Mouse (Mus musculus) lung, embryonic 14.5 days (tissue): ENCODE measurements around the gene 4930556J24Rik. TPM values are rescaled to one million over a fixed set of nuclear protein-coding genes. Genes with fewer than 3 reads are reported as not detected.
"Not testable (repeated sequence)": the region's sequence is repeated elsewhere in the genome, so short reads cannot be mapped to it uniquely, and the experiment has no call there.

ENCODE experiments used
- ATAC-seq: fragments of 200-750 bp; cut with Nextera tagmentation; 2 replicates; pipeline ENCODE4 v1.8.0; 2017; ENCODE audit warnings: mild to moderate bottlenecking, moderate TSS enrichment, moderate library complexity; ENCODE audit not compliant: insufficient read depth
- DNase-seq: peaks from one replicate; pipeline ENCODE4 v3.0.0-alpha.2; 2015
- H3K27ac ChIP-seq: fragments of 300-500 bp; sonication (generic); 2 replicates; pipeline ENCODE4 v1.5.1; 2014; ENCODE audit warnings: low read depth, mild to moderate bottlenecking, moderate library complexity
- H3K27me3 ChIP-seq: fragments of 300-500 bp; sonication (generic); 2 replicates; pipeline ENCODE4 v1.6.1; 2014; ENCODE audit warnings: low read length, control low read depth; ENCODE audit not compliant: insufficient read depth
- H3K36me3 ChIP-seq: fragments of 300-500 bp; sonication (generic); 2 replicates; pipeline ENCODE4 v1.6.1; 2014; ENCODE audit warnings: control low read depth; ENCODE audit not compliant: insufficient read depth
- H3K4me1 ChIP-seq: fragments of 300-500 bp; sonication (generic); 2 replicates; pipeline ENCODE4 v1.6.1; 2014; ENCODE audit warnings: antibody characterized with exemption, control low read depth; ENCODE audit not compliant: insufficient read depth
- H3K4me2 ChIP-seq: fragments of 300-500 bp; sonication (generic); 2 replicates; pipeline ENCODE4 v1.6.1; 2014; ENCODE audit warnings: mild to moderate bottlenecking
- H3K4me3 ChIP-seq: fragments of 300-500 bp; sonication (generic); 2 replicates; pipeline ENCODE4 v1.5.1; 2014; ENCODE audit warnings: low read depth, low read length
- H3K9ac ChIP-seq: fragments of 300-500 bp; sonication (generic); 2 replicates; pipeline ENCODE4 v1.6.1; 2014
- H3K9me3 ChIP-seq: fragments of 300-500 bp; sonication (generic); 2 replicates; pipeline ENCODE4 v1.6.1; 2016; ENCODE audit warnings: low read depth, low read length, control low read depth
- CTCF ChIP-seq: IDR thresholded peaks from 2 replicates; pipeline ENCODE4 v1.5.1; 2016; ENCODE audit warnings: antibody characterized with exemption, low read depth
- whole genome bisulfite sequencing: fragments of 180-500 bp; shearing (Covaris S2); extraction: QIAGEN DNeasy Blood & Tissue Kit; methylation state at CpG from one replicate; pipeline ENCODE4 v1.1.7; 2014; 5-methylcytosine and 5-hydroxymethylcytosine counted together
- polyA plus RNA-seq: library from polyadenylated mRNA; unstranded; fragments of >200 nt; fragmentation: Nextera tagmentation; extraction: Ambion mirVana; gene quantifications from 2 replicates; pipeline ENCODE4 v1.2.1, GENCODE M21; 2014

The 4930556J24Rik gene
- polyA plus RNA-seq, 1 experiment from 2014 or later = 0.16 TPM

DNA sequence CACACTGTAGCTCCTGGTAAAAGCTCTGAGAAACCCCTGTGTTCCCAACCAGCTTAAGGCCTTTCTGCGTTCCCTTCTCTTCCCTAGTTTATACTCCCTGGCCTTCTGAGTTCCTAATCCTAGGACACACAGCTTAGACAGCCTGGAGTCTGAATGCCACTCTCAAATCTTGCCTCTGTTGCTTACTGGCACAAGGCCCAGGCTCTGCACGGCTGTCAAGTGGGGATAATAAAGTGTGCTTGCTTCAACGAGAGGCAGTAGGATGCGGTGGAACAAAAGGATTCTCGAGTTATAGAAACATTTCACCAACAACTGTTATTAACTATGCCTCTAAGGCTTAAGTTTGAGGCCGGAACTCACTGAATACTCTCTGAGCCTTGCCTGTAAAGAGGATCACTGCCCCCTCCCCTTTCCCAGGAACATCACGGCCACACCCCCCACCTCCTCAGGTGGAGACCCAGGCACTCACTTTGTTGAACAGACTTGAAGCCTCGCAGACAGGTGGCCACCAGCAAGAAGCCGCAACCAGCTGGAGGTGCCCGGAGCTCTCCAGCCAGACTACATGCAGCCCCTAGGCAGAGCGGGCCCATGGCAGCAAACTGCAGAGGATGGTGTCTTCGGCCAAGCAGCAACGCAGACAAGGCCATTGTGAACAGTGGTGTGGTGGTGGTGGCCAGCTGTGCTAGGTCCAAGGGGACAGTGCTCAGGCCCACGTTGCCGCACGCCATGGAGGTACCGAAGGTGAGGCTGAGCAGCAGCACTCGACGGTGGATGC lies 64.3 kb downstream of the 4930556J24Rik start:
- H3K4me1 ChIP-seq = peaks cover 10% of the 10 kb centered on the region
- TF ChIP-seq CTCF = no peak
- no peaks in the 10 kb centered on the region for H3K36me3 ChIP-seq
- DNase-seq = peak; percentile 59
- peak overlapping the region; percentile 50 for H3K4me3 ChIP-seq
- H3K27ac ChIP-seq = no peak overlapping the region
- peak overlapping the region; percentile 96 for H3K4me2 ChIP-seq
- peak; percentile 0; the same call in 1 of the 2 replicates for ATAC-seq
- 0 out of 2 replicates have a peak, but pooled peaks cover 5% of the 10 kb centered on the region for H3K27me3 ChIP-seq
- WGBS = 19% methylated on average over 19 of the region's 19 CpGs
- H3K9me3 ChIP-seq = no peaks in the 10 kb centered on the region
- H3K9ac ChIP-seq = peak overlapping the region; percentile 46

DNA sequence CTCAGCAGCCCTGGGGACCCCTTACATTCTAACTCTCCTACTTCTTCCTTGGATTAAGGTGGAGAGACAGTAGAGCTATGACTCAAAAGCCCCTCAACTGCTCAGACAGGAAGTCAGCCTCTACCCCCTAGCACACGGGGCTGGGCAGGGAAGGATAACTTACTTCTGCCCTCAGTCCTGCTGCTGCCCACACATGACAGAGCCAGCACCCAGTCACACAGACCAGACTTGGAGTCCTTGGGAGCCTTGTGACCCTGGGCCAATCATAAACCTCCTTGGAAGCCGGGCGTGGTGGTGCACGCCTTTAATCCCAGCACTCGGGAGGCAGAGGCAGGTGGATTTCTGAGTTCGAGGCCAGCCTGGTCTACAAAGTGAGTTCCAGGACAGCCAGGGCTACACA lies 65.1 kb downstream of the 4930556J24Rik start:
- WGBS = 88% methylated on average over 6 of the region's 6 CpGs
- DNase-seq, H3K4me1 ChIP-seq, H3K27me3 ChIP-seq, H3K36me3 ChIP-seq, H3K27ac ChIP-seq, ATAC-seq, H3K9me3 ChIP-seq, H3K9ac ChIP-seq, H3K4me3 ChIP-seq: not testable (repeated sequence)
- H3K4me2 ChIP-seq = peak overlapping the region; percentile 11; the same call in 1 of the 2 replicates

DNA sequence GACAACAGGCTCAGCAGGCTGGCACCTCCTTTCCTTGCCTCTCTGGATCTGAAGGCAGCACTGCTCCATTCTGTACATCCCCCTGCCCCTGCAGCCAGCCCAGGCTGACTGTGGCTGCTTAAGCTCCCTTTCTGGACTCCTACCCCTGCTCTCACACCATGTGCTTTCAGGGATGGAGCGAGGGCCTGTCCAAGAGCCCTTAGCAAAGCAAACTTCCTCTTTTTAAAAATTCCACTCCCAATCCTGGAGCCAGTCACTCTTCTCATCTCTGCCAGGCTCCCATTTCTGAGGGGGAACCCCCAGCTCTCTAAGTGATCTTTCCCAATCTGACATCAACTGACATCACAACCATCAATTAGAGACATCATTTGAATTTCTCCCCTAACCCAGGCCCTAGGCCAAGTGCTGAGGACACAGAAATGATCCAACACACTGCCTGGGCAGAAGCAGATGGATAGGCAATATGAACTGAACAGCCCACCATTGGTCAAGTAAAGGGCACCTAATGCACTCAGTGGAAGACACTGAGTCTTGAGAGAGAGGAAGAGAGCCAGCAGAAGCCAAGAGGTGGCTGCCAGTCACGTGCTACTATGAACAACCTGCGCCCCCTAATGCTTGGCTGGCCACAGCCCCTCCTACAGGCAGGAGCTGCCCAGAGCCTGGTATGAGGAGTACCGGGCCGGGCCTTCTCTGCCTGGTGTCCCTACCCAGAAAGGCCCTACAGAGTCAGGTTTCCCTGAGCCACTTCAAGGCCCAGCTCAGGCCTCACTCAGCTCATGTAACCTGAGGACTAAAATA lies 65.9 kb downstream of the 4930556J24Rik start:
- 62% methylated on average over 5 of the region's 5 CpGs for WGBS
- Histone ChIP-seq H3K4me2 (peak overlapping the region; percentile 11; the same call in 1 of the 2 replicates), H3K4me3 (no peak overlapping the region), H3K4me1 (peaks cover 10% of the 10 kb centered on the region), H3K27me3 (0 out of 2 replicates have a peak, but pooled peaks cover 5% of the 10 kb centered on the region), H3K36me3 (no peaks in the 10 kb centered on the region), H3K9ac (no peak overlapping the region), H3K9me3 (no peaks in the 10 kb centered on the region), H3K27ac (no peak overlapping the region)
- no peak for ATAC-seq
- TF ChIP-seq CTCF = no peak
- DNase-seq = no peak

DNA sequence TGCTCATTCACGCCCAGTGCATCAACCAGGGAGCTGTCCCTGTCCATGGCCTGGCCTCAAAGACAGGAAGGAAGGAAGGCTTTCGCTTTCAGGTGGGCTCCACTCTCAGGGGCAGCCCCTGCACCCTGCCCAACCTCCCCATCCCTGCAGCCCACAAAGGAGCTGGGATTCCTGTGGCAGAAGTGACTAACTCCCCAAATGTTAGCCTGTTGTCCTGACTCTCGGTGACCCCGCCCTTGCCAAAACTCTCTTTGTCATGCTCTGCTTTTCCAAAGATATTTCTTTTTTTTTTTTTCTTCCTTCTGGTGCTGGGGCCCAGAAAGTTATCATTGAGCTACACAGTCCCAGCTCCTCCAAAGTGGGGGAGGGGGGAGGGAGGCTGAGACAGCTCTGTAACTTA lies 67.3 kb downstream of the 4930556J24Rik start:
- Histone ChIP-seq H3K36me3 (no peaks in the 10 kb centered on the region), H3K9ac (no peak overlapping the region), H3K4me1 (peaks cover 10% of the 10 kb centered on the region), H3K27ac (no peak overlapping the region), H3K9me3 (no peaks in the 10 kb centered on the region), H3K4me3 (no peak overlapping the region), H3K27me3 (0 out of 2 replicates have a peak, but pooled peaks cover 5% of the 10 kb centered on the region), H3K4me2 (no peak overlapping the region)
- DNase-seq (no peak), ATAC-seq (no peak)
- WGBS = 79% methylated on average over 4 of the region's 4 CpGs
- TF ChIP-seq CTCF = no peak

DNA sequence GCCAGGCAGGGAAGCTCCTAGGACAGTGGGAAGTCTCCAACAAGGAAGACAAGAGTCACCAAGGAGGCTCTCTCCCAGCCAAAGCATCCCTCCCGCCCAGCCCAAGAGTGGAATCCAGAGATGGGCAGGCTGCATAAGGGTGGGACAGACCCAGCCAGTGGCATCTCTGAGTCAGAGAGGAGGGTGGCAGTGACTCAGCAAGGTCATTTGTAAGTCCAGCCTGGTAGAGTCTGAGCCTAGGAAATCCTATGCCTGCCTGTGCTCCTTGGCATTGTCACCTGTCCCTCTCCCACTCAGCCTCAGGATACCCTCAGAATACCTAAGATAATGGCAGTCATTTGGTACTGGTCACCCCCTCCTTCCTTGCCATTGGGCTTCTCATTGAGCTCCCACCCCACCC lies 71.1 kb downstream of the 4930556J24Rik start:
- no peak overlapping the region for H3K4me3 ChIP-seq

DNA sequence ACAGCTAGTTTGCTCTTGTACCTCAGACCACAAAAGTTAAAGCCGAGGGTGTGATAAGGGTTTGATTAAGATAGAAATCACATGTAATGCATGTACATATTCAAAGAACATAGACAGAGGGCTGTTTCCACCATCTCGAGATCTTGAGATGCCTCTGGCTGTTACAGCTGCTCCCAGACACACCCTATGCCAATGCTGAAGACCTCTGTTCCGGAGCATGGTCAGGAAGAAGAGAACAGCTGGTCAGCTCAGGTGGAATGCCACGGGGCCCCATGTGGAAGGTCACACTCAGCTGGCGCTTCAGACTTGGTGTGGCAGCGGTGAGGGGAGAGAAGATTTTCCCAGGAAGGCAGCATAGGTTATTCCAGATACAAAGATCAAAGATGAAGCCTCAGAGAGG lies 71.9 kb downstream of the 4930556J24Rik start:
- no peaks in the 10 kb centered on the region for H3K9me3 ChIP-seq
- H3K27ac ChIP-seq = no peak overlapping the region
- no peak overlapping the region for H3K9ac ChIP-seq
- no peak for DNase-seq
- WGBS = 75% methylated on average over 6 of the region's 6 CpGs
- H3K4me2 ChIP-seq = no peak overlapping the region
- no peaks in the 10 kb centered on the region for H3K4me1 ChIP-seq
- H3K4me3 ChIP-seq = no peak overlapping the region
- no peak for ATAC-seq
- no peak for TF ChIP-seq CTCF
- 0 out of 2 replicates have a peak, but pooled peaks cover 5% of the 10 kb centered on the region for H3K36me3 ChIP-seq
- no peaks in the 10 kb centered on the region for H3K27me3 ChIP-seq

More for the DNA sequence above, 71.1 kb downstream of the 4930556J24Rik start:
- Histone ChIP-seq H3K9me3 (no peaks in the 10 kb centered on the region), H3K27ac (no peak overlapping the region), H3K27me3 (no peaks in the 10 kb centered on the region), H3K9ac (no peak overlapping the region), H3K36me3 (no peaks in the 10 kb centered on the region), H3K4me1 (no peaks in the 10 kb centered on the region), H3K4me2 (no peak overlapping the region)
- ATAC-seq (no peak), DNase-seq (no peak)
- no peak for TF ChIP-seq CTCF
- WGBS = 75% methylated on average over 1 of the region's 1 CpGs

DNA sequence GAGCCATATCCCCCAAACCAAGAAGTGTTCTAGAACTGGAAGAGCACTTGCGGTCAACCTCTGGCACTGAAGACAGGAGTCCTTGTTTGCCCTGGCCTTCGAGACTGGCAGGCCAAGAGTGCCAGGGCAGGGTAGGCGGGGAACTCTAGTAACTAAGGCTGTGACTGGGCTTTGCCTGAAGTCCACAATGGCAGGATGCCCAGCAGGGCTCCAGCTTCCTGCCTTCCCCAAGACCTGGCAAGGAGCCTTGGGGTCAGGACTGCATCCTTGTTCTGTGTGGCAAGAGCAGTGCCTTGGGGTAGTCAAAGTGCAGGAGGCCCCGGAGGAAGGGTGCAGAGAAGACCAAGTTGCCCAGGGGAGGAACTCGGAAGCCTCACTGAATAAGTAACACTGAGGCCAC lies 73.5 kb downstream of the 4930556J24Rik start:
- Histone ChIP-seq H3K4me1 (no peaks in the 10 kb centered on the region), H3K4me2 (no peak overlapping the region), H3K36me3 (0 out of 2 replicates have a peak, but pooled peaks cover 5% of the 10 kb centered on the region), H3K4me3 (no peak overlapping the region), H3K9ac (no peak overlapping the region), H3K27me3 (no peaks in the 10 kb centered on the region), H3K27ac (no peak overlapping the region), H3K9me3 (no peaks in the 10 kb centered on the region)
- 79% methylated on average over 5 of the region's 5 CpGs for WGBS
- ATAC-seq (no peak), DNase-seq (peak; percentile 54)
- no peak for TF ChIP-seq CTCF
